Mouse (Mus musculus) myocyte (in vitro differentiated cells): ENCODE results near the gene Gpr157.

Experiments
- REST ChIP-seq: IDR thresholded peaks from one replicate; pipeline ENCODE4 v1.6.1; 2011; ENCODE audit warnings: mild to moderate bottlenecking, control low read depth, moderate library complexity; ENCODE audit not compliant: insufficient read depth, insufficient read length
- TCF12 ChIP-seq: IDR thresholded peaks from one replicate; pipeline ENCODE4 v1.6.1; 2011; ENCODE audit warnings: mild to moderate bottlenecking, control low read depth; ENCODE audit not compliant: poor library complexity, insufficient read depth, severe bottlenecking

DNA sequence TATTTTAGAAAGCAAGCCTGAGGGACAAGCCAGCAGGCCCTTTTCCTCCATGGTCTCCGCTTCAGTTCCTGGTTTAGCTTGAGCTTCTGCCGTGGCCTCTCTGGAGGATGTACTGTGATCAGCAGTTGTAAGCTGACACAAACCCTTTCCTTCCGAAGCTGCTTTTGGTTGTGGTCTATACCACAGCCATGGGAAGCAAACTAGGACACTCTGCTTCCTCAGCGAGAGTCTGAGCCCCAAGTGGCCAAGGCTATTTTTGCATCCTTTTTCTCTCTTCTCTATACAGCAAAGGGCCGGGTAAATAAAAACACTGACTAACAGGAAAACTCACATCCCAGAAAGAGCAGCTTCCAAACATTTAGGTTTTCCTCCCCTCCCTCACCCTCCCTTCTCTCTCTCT is 30.1 kb downstream of the Gpr157 start:
- TF ChIP-seq TCF12: no peak
- TF ChIP-seq REST: no peak
